Mouse (Mus musculus): ENCODE results near the gene Rlim. TPM values are rescaled to one million over a fixed set of nuclear protein-coding genes. Genes with fewer than 3 reads are reported as not detected.

The Rlim gene
- total RNA-seq (2021): 10 to 100 TPM; 12.6 to 17.7 TPM
- long read RNA-seq, experiment 1, full-length matches to known transcripts: 1 of 3 reads
- long read RNA-seq, experiment 1, partial matches to known transcripts: 0 of 3 reads
- long read RNA-seq, experiment 1, other reads (novel, unspliced or antisense): 2 of 3 reads
- long read RNA-seq, experiment 2, partial matches to known transcripts: 0 of 3 reads
- long read RNA-seq, experiment 2, other reads (novel, unspliced or antisense): 3 of 3 reads

GRCm38 (mm10) chrX:103981169-103981689 is at the start of gene Rlim:
Gene Rlim (minus strand): TSS chrX:103981284.
- DNase-seq: peak; percentile 76 to 85
- intact Hi-C loops (cut with DNase I): no loop called here

GRCm38 (mm10) chrX:104017196-104017595 is 36.1 kb upstream of the Rlim start:
- DNase-seq: no peak
- intact Hi-C loops (cut with DNase I): no loop called here

GRCm38 (mm10) chrX:104015048-104015447 is 34.0 kb upstream of the Rlim start:
- intact Hi-C loops (cut with DNase I): no loop called here
- DNase-seq: no peak

GRCm38 (mm10) chrX:104013318-104013811 is 32.3 kb upstream of the Rlim start:
- DNase-seq: no peak
- intact Hi-C loops (cut with DNase I): no loop called here

- no peak for DNase-seq
- intact Hi-C loops (cut with DNase I): no loop called here
Observed at GRCm38 (mm10) chrX:103994741-103995140, 13.7 kb upstream of the Rlim start.

- DNase-seq: no peak
- intact Hi-C loops (cut with DNase I): no loop called here
Observed at GRCm38 (mm10) chrX:103993864-103994263, 12.8 kb upstream of the Rlim start.

GRCm38 (mm10) chrX:103991702-103992101 is 10.6 kb upstream of the Rlim start:
- intact Hi-C loops (cut with DNase I): no loop called here
- DNase-seq: no peak

GRCm38 (mm10) chrX:103990392-103990791 is 9.3 kb upstream of the Rlim start:
- intact Hi-C loops (cut with DNase I): no loop called here
- no peak for DNase-seq

- DNase-seq: no peak
- intact Hi-C loops (cut with DNase I): no loop called here
Observed at GRCm38 (mm10) chrX:103987215-103987964, 6.3 kb upstream of the Rlim start.

- intact Hi-C loops (cut with DNase I): no loop called here
- DNase-seq: no peak
Observed at GRCm38 (mm10) chrX:103986159-103986558, 5.1 kb upstream of the Rlim start.

- no peak for DNase-seq
- intact Hi-C loops (cut with DNase I): no loop called here
Observed at GRCm38 (mm10) chrX:103984992-103985391, 3.9 kb upstream of the Rlim start.

GRCm38 (mm10) chrX:103981806-103982205 is 722 bp upstream of the Rlim start:
- intact Hi-C loops (cut with DNase I): no loop called here
- no peak for DNase-seq

GRCm38 (mm10) chrX:103980590-103981168 is 405 bp downstream of the Rlim start:
- DNase-seq: peak in 1 of 2 experiments; percentile 6
- intact Hi-C loops (cut with DNase I): no loop called here

GRCm38 (mm10) chrX:103980036-103980435 is 1.0 kb downstream of the Rlim start:
- DNase-seq: no peak
- intact Hi-C loops (cut with DNase I): no loop called here

GRCm38 (mm10) chrX:103939701-103940100 is 41.4 kb downstream of the Rlim start:
- DNase-seq: no peak
- intact Hi-C loops (cut with DNase I): no loop called here

GRCm38 (mm10) chrX:103937333-103937732 is 43.8 kb downstream of the Rlim start:
- intact Hi-C loops (cut with DNase I): no loop called here
- DNase-seq: no peak

GRCm38 (mm10) chrX:103922436-103922835 is 58.6 kb downstream of the Rlim start:
- intact Hi-C loops (cut with DNase I): no loop called here
- DNase-seq: no peak

GRCm38 (mm10) chrX:103918954-103919353 is 62.1 kb downstream of the Rlim start:
- DNase-seq: no peak
- intact Hi-C loops (cut with DNase I): loop anchor here (10.0 kb wide), 2 partner anchors 214 to 284 kb away; partner anchors contain the start of gene Zcchc13

GRCm38 (mm10) chrX:103914790-103915189 is 66.3 kb downstream of the Rlim start:
- no peak for DNase-seq
- intact Hi-C loops (cut with DNase I): loop anchor here (10.0 kb wide), 2 partner anchors 210 to 280 kb away; partner anchors contain the start of gene Zcchc13
